Mouse (Mus musculus) common myeloid progenitor, adult 5-6 weeks (primary cell): ENCODE data around the gene Cxcr6. TPM values are rescaled to one million over a fixed set of nuclear protein-coding genes. Genes with fewer than 3 reads are reported as not detected.

Experiments used
- ATAC-seq: replicated peaks from 2 replicates; pipeline ENCODE4 v1.8.0; 2016; ENCODE audit warnings: low read depth, mild to moderate bottlenecking, moderate TSS enrichment, inconsistent platforms; ENCODE audit not compliant: poor library complexity, severe bottlenecking
- total RNA-seq: library from RNA; stranded (forward); fragments of 200-1000, 187-1606 nt; gene quantifications from 2 replicates; pipeline ENCODE4 v1.2.3, GENCODE M21; 2017

The Cxcr6 gene
- total RNA-seq = 0.32 TPM in 1 of 2 replicates, not detected in the other

- ATAC-seq = no peak
Observed at GRCm38 (mm10) chr9:123806267-123806666, at the start of gene Cxcr6. Gene Cxcr6, plus strand, starts transcription at chr9:123806475.

- ATAC-seq = peak; percentile 36; the same call in 1 of the 2 replicates
Observed at GRCm38 (mm10) chr9:123756752-123757151, 49.5 kb upstream of the Cxcr6 start.

GRCm38 (mm10) chr9:123757326-123757725 is 48.9 kb upstream of the Cxcr6 start:
- no peak for ATAC-seq

- no peak for ATAC-seq
Observed at GRCm38 (mm10) chr9:123758156-123758555, 48.1 kb upstream of the Cxcr6 start.

GRCm38 (mm10) chr9:123758645-123759044 is 47.6 kb upstream of the Cxcr6 start:
- ATAC-seq = no peak

- ATAC-seq = no peak
Observed at GRCm38 (mm10) chr9:123760806-123761205, 45.5 kb upstream of the Cxcr6 start.

- 0 out of 2 replicates have a peak, but pooled peaks have one; percentile 36 for ATAC-seq
Observed at GRCm38 (mm10) chr9:123762886-123763285, 43.4 kb upstream of the Cxcr6 start.

GRCm38 (mm10) chr9:123763771-123764170 is 42.5 kb upstream of the Cxcr6 start:
- ATAC-seq = no peak

GRCm38 (mm10) chr9:123766996-123767395 is 39.3 kb upstream of the Cxcr6 start:
- ATAC-seq = no peak

GRCm38 (mm10) chr9:123768443-123768842 is 37.8 kb upstream of the Cxcr6 start:
- ATAC-seq = no peak

GRCm38 (mm10) chr9:123769532-123769931 is 36.7 kb upstream of the Cxcr6 start:
- ATAC-seq = peak; percentile 86

- 0 out of 2 replicates have a peak, but pooled peaks have one; percentile 42 for ATAC-seq
Observed at GRCm38 (mm10) chr9:123773299-123773698, 33.0 kb upstream of the Cxcr6 start.

GRCm38 (mm10) chr9:123788855-123789529 is 17.3 kb upstream of the Cxcr6 start:
- ATAC-seq = no peak

- peak; percentile 83 for ATAC-seq
Observed at GRCm38 (mm10) chr9:123796174-123796573, 10.1 kb upstream of the Cxcr6 start.

- ATAC-seq = 0 out of 2 replicates have a peak, but pooled peaks have one; percentile 47
Observed at GRCm38 (mm10) chr9:123801527-123801926, 4.7 kb upstream of the Cxcr6 start.

- no peak for ATAC-seq
Observed at GRCm38 (mm10) chr9:123802421-123802820, 3.9 kb upstream of the Cxcr6 start.

- no peak for ATAC-seq
Observed at GRCm38 (mm10) chr9:123802896-123803295, 3.4 kb upstream of the Cxcr6 start.

GRCm38 (mm10) chr9:123805241-123805640 is 1.0 kb upstream of the Cxcr6 start:
- ATAC-seq = no peak

GRCm38 (mm10) chr9:123808583-123808982 is 2.3 kb downstream of the Cxcr6 start:
- ATAC-seq = no peak

GRCm38 (mm10) chr9:123811831-123812230 is 5.6 kb downstream of the Cxcr6 start:
- ATAC-seq = no peak

GRCm38 (mm10) chr9:123814326-123814725 is 8.1 kb downstream of the Cxcr6 start:
- ATAC-seq = peak; percentile 22; the same call in 1 of the 2 replicates

- no peak for ATAC-seq
Observed at GRCm38 (mm10) chr9:123814821-123815220, 8.5 kb downstream of the Cxcr6 start.
